Mouse (Mus musculus) cortical plate, adult 2 months (tissue): ENCODE measurements at regions not wholly inside any gene's neighbourhood (a gene's known extent, or its start where the extent isn't known, plus 50 kb on each side); places are given as distances from the start of the nearest gene placed in this dataset.

ENCODE experiments used
- CTCF ChIP-seq: fragments of 200-500 bp; IDR thresholded peaks from 2 replicates; pipeline ENCODE4 v1.5.1; 2011; ENCODE audit warnings: mild to moderate bottlenecking, control low read depth, low read length; ENCODE audit not compliant: insufficient read depth; ENCODE audit errors: extremely low read depth
- POLR2A ChIP-seq: fragments of 200-500 bp; IDR thresholded peaks from 2 replicates; pipeline ENCODE4 v1.6.1; 2011; ENCODE audit warnings: mild to moderate bottlenecking, low read length, control low read depth; ENCODE audit not compliant: insufficient read depth; ENCODE audit errors: extremely low read depth

GRCm38 (mm10) chr5:39870835-39871722 is 115.8 kb upstream of the Hs3st1 start:
- TF ChIP-seq CTCF (no peak), POLR2A (no peak)
